Mouse (Mus musculus) heart, embryonic 14.5 days (tissue): ENCODE measurements around the gene Ttc6. TPM values are rescaled to one million over a fixed set of nuclear protein-coding genes. Genes with fewer than 3 reads are reported as not detected.

Source experiments
- ATAC-seq: fragments of 200-750 bp; cut with Nextera tagmentation; 2 replicates; pipeline ENCODE4 v1.8.0; 2017; ENCODE audit warnings: low read depth, moderate TSS enrichment; ENCODE audit not compliant: insufficient number of reproducible peaks, insufficient read depth, low FRiP score
- H3K27ac ChIP-seq, 2 experiments: fragments of 200-500 bp in 1 of 2; fragments of 300-500 bp in 1 of 2; sonication (generic) in 1 of 2; replicated peaks in 1 of 2; 2 replicates each; pipeline ENCODE4 v1.5.1; 2012 to 2014; ENCODE audit warnings: low read depth in 2 of 2, low read length in 2 of 2, control low read depth in 1 of 2, mild to moderate bottlenecking in 1 of 2, mixed read lengths in 1 of 2; ENCODE audit not compliant: control insufficient read depth in 1 of 2, insufficient read depth in 1 of 2
- H3K27me3 ChIP-seq: fragments of 300-500 bp; sonication (generic); 2 replicates; pipeline ENCODE4 v1.6.1; 2014; ENCODE audit warnings: mild to moderate bottlenecking, low read length, control low read depth; ENCODE audit not compliant: control insufficient read depth, insufficient read depth
- H3K36me3 ChIP-seq: fragments of 300-500 bp; sonication (generic); 2 replicates; pipeline ENCODE4 v1.6.1; 2014; ENCODE audit warnings: mild to moderate bottlenecking, control low read depth, low read length, mixed read lengths; ENCODE audit not compliant: control insufficient read depth, insufficient read depth
- H3K4me1 ChIP-seq, 2 experiments: fragments of 200-500 bp in 1 of 2; fragments of 300-500 bp in 1 of 2; sonication (generic) in 1 of 2; 2 replicates each; pipeline ENCODE4 v1.6.1; 2012 to 2014; ENCODE audit warnings: low read length in 2 of 2, control low read depth in 1 of 2, mixed read lengths in 1 of 2; ENCODE audit not compliant: control insufficient read depth in 2 of 2, insufficient read depth in 2 of 2
- H3K4me2 ChIP-seq: fragments of 300-500 bp; sonication (generic); 2 replicates; pipeline ENCODE4 v1.6.1; 2014; ENCODE audit warnings: mild to moderate bottlenecking, low read length
- H3K4me3 ChIP-seq, 2 experiments: fragments of 200-500 bp in 1 of 2; fragments of 300-500 bp in 1 of 2; sonication (generic) in 1 of 2; 2 replicates each; pipeline ENCODE4 v1.5.1; 2012 to 2014; ENCODE audit warnings: low read length in 2 of 2, mild to moderate bottlenecking in 2 of 2, control low read depth in 1 of 2, low read depth in 1 of 2, moderate library complexity in 1 of 2; ENCODE audit not compliant: control insufficient read depth in 1 of 2, insufficient read depth in 1 of 2
- H3K9ac ChIP-seq: fragments of 300-500 bp; sonication (generic); 2 replicates; pipeline ENCODE4 v1.6.1; 2014; ENCODE audit warnings: mild to moderate bottlenecking, low read length
- H3K9me3 ChIP-seq: fragments of 300-500 bp; sonication (generic); 2 replicates; pipeline ENCODE4 v1.6.1; 2016; ENCODE audit warnings: low read length, control low read depth; ENCODE audit not compliant: control insufficient read depth
- WGBS: fragments of 180-500 bp; shearing (Covaris S2); extraction: QIAGEN DNeasy Blood & Tissue Kit; methylation state at CpG from one replicate; pipeline ENCODE4 v1.1.7; 2014; 5-methylcytosine and 5-hydroxymethylcytosine counted together
- polyA plus RNA-seq: library from polyadenylated mRNA; unstranded; fragments of >200 nt; fragmentation: Nextera tagmentation; extraction: Ambion mirVana; gene quantifications from 2 replicates; pipeline ENCODE4 v1.2.1, GENCODE M21; 2014

Gene Ttc6
- polyA plus RNA-seq, 1 experiment from 2014 or later, result 0.41 TPM

DNA sequence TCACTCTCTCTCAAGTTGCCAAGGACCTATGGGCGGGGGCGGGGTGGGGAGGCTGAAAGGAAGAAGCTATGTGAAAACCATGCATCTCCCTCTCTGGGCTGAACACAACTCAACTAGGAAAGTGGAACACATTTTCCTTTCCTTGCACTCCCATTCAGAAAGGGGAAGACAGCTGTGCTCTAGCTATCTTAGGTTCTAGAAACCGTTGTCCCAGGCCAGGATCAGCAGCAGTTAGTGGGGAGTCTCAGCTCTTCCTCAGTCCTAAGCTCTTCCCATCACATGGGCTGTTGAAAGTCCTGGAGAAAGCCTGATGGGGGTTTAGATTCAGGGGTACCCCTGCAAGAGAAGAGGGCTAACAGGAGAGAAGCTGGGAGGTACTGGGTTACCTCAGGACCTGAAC lies 9.8 kb upstream of the Ttc6 start:
- no peak overlapping the region for H3K4me2 ChIP-seq
- H3K4me3 ChIP-seq, result no peak overlapping the region
- H3K9me3 ChIP-seq, result no peaks in the 10 kb centered on the region
- H3K36me3 ChIP-seq, result no peaks in the 10 kb centered on the region
- H3K9ac ChIP-seq, result no peak overlapping the region
- H3K4me1 ChIP-seq, result no peaks in the 10 kb centered on the region
- no peak for ATAC-seq
- WGBS, result 41% methylated on average over 3 of the region's 3 CpGs
- H3K27ac ChIP-seq, result no peak overlapping the region
- peaks cover 63% of the 10 kb centered on the region for H3K27me3 ChIP-seq

DNA sequence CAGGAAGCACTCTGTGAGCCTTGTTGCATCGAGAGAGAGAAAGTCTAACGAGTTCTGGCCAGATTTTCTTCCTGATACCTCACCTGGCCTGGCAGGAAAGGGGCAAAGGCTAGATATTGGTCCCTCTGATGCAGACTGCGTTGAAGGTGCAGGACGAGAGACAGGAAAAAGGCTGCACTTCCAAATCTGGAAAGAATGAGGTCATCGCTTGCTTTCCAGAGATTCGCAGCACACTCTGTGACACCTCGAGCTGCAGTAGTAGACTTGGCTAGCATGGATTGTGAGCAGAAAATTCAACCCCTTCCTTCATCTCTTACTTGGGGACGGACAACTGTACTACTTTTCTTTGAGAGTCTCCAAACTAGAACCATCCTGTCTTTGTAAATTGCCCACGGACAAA lies 7.9 kb downstream of the Ttc6 start:
- ATAC-seq, result no peak
- H3K4me3 ChIP-seq, result peak overlapping the region; percentile 2 to 10; a peak in 2 of 4 replicates

DNA sequence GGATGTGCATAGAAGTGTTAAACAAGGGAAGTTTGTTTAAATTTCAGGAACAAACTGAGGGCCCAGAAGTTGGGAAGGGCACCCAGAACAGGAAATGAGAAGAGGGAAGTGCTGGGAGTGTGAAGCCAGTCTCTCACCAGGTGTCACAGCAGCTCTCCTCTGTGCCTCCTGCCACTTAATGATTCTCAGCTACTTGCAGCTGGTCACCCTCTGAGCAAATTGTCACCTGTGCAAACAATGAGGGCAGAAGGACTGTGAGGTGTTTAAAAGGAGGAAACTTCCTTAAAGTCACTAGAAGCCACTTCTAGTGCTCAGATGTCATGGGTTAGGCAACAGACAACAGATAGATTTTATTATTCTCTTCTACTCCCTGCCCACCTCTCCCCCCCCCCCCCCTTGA lies 8.5 kb downstream of the Ttc6 start:
- no peaks in the 10 kb centered on the region for H3K9me3 ChIP-seq
- H3K4me1 ChIP-seq, result peaks cover 3 to 5% of the 10 kb centered on the region in 2 experiments; a peak in 2 of 4 replicates
- H3K36me3 ChIP-seq, result no peaks in the 10 kb centered on the region
- no peak for ATAC-seq
- H3K27me3 ChIP-seq, result peaks cover 18% of the 10 kb centered on the region; the same call in 1 of the 2 replicates
- no peak overlapping the region for H3K27ac ChIP-seq
- H3K4me2 ChIP-seq, result no peak overlapping the region
- H3K4me3 ChIP-seq, result no peak overlapping the region
- no peak overlapping the region for H3K9ac ChIP-seq

More for the DNA sequence above, 7.9 kb downstream of the Ttc6 start:
- Histone ChIP-seq H3K4me1 (peaks cover 3 to 5% of the 10 kb centered on the region in 2 experiments; a peak in 2 of 4 replicates), H3K9ac (peak overlapping the region; percentile 14; the same call in 1 of the 2 replicates), H3K36me3 (no peaks in the 10 kb centered on the region), H3K9me3 (no peaks in the 10 kb centered on the region), H3K4me2 (peak overlapping the region; percentile 46), H3K27me3 (peaks cover 18% of the 10 kb centered on the region; the same call in 1 of the 2 replicates), H3K27ac (no peak overlapping the region)
- WGBS, result 4% methylated on average over 9 of the region's 9 CpGs

DNA sequence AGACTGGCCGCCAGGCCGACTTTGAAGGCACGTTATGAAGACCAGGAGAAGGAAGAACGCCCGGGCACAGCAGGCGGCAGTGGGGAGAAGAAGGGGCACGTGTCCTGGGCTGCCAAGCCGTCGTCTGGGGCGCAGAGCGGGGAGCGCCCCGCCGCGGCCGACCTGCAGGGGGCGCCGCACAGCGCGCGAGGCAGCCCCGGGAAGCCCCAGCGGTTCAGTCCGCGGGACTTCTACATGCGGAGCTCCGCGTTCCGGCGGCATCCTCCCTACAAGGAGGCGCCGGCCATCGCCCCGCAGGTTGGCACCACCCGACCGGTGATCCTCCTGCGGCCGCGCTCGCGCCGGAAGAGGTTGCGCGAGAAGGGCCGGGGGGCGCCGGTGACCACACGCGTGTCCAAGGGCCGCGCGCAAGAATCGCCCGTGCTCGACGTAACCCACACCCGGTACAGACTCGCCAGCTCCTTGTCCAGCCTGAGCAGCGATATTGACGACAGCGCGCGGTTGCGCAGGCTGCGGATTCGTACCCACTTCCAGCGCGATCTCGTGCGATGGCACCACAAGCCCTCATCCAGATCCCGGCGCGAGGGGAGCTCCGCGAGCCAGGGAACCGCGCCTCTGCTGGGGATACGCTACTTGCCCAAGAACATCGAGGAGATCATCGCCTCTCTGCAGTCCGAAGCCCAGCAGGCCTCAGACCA lies 12.2 kb downstream of the Ttc6 start:
- Histone ChIP-seq H3K27ac (no peak overlapping the region), H3K9ac (peak overlapping the region; percentile 69), H3K4me3 (peak overlapping the region; percentile 45 to 47), H3K4me2 (peak overlapping the region; percentile 90), H3K4me1 (peaks cover 3 to 5% of the 10 kb centered on the region in 2 experiments; a peak in 2 of 4 replicates), H3K36me3 (no peaks in the 10 kb centered on the region), H3K9me3 (no peaks in the 10 kb centered on the region), H3K27me3 (peaks cover 18% of the 10 kb centered on the region; the same call in 1 of the 2 replicates)
- ATAC-seq, result peak; percentile 81
- WGBS, result 2% methylated on average over 81 of the region's 81 CpGs

DNA sequence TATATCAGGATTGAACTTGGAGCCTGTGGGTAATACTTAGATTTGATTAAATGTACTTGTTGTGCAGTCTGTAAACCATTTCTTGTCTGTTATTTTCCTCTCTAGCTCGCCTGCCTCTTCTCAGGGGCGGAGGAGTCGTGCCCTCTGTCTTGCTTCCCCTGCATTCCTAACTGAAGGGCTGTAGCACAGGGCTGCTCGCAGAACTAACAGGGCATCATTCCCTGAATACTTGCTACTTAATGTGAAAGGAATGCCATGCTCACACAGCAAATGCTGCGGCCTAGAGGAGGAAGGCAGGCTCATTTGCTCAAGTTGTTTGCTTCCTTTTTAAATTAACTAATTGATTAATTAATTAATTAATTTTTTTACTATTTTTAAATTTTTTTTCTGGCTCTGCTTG lies 43.7 kb downstream of the Ttc6 start:
- Histone ChIP-seq H3K4me2 (no peak overlapping the region), H3K9me3 (no peaks in the 10 kb centered on the region), H3K36me3 (no peaks in the 10 kb centered on the region), H3K9ac (no peak overlapping the region), H3K4me3 (no peak overlapping the region), H3K27ac (no peak overlapping the region; a peak in 1 of 4 replicates), H3K27me3 (no peaks in the 10 kb centered on the region), H3K4me1 (peaks cover 0 to 3% of the 10 kb centered on the region in 2 experiments; a peak in 2 of 4 replicates)
- ATAC-seq, result peak; percentile 85
- 25% methylated on average over 5 of the region's 5 CpGs for WGBS

DNA sequence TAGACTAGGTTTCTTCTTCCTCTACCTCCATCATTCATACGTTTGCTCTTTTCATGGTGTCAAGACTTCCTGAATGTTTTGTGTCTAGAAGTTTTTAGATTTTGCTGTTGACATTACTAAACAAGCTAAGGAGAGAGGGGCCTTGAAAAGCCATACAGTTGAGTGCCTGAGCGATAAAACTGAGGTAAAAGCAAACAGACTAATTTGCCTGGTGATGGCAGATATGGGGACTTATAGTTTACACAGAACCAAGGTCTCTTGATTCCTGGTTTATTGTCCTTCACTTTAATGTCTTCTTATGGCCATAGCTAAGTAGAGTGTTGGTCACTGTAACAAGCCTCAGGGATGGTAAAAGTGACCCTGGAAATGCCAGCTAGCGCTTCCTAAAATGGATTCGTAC lies 51.2 kb downstream of the Ttc6 start:
- Histone ChIP-seq H3K9ac (no peak overlapping the region), H3K9me3 (no peaks in the 10 kb centered on the region), H3K36me3 (no peaks in the 10 kb centered on the region), H3K27me3 (no peaks in the 10 kb centered on the region), H3K4me2 (no peak overlapping the region), H3K4me1 (no peaks in the 10 kb centered on the region), H3K27ac (no peak overlapping the region), H3K4me3 (no peak overlapping the region)
- 74% methylated on average over 4 of the region's 4 CpGs for WGBS
- no peak for ATAC-seq

DNA sequence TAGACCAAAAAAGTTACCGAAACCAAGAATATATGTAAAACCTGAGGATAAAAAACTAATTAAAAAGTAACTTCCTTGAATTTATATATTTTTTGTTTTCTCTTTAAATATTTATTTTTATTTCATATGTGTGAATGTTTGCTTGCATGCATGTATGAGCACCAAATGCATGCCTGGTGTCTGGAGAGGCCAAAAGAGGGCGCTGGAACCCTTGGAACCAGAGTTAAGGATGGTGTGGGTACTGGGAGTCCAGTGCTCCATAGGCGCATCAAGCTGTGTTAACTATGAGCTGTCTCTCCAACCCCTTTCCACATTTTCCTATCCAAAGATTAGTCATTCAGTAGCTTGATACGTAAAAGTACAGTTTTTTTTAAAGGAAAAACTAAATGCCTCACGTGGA lies 58.1 kb downstream of the Ttc6 start:
- Histone ChIP-seq H3K4me2 (no peak overlapping the region), H3K36me3 (no peaks in the 10 kb centered on the region), H3K27me3 (no peaks in the 10 kb centered on the region), H3K27ac (no peak overlapping the region), H3K9ac (no peak overlapping the region), H3K9me3 (no peaks in the 10 kb centered on the region), H3K4me1 (peaks cover 4 to 11% of the 10 kb centered on the region in 2 experiments), H3K4me3 (no peak overlapping the region)
- 77% methylated on average over 5 of the region's 5 CpGs for WGBS
- no peak for ATAC-seq

DNA sequence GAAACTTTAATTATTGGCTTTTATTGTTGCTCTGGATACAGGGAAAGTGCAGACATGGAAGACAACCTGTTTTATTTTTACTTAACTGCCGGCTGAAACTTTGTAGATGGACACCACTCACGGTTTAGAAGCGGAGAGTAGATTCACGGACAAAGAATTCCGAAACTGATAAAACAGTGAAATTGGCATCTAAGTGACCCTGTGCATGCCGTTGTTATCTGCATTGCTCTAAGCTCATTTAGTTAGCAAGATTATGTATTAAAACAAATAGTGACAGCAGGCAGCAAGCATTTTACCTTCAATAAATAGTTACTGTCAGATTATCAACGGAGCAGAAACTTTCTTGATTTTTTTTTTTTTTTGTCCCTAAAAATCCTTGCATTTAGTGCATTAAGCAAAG lies 59.4 kb downstream of the Ttc6 start:
- no peak for ATAC-seq
- no peak overlapping the region for H3K27ac ChIP-seq
- H3K9ac ChIP-seq, result no peak overlapping the region
- peaks cover 4 to 11% of the 10 kb centered on the region in 2 experiments for H3K4me1 ChIP-seq
- H3K36me3 ChIP-seq, result no peaks in the 10 kb centered on the region
- no peaks in the 10 kb centered on the region for H3K9me3 ChIP-seq
- no peaks in the 10 kb centered on the region for H3K27me3 ChIP-seq
- H3K4me3 ChIP-seq, result no peak overlapping the region
- H3K4me2 ChIP-seq, result peak overlapping the region; percentile 51
- WGBS, result 7% methylated on average over 7 of the region's 7 CpGs
